Mouse (Mus musculus): ENCODE data around the gene Alg2. TPM values are rescaled to one million over a fixed set of nuclear protein-coding genes. Genes with fewer than 3 reads are reported as not detected.

The Alg2 gene
- polyA plus RNA-seq, 1 experiment from 2014 or later: 92.2 TPM

DNA sequence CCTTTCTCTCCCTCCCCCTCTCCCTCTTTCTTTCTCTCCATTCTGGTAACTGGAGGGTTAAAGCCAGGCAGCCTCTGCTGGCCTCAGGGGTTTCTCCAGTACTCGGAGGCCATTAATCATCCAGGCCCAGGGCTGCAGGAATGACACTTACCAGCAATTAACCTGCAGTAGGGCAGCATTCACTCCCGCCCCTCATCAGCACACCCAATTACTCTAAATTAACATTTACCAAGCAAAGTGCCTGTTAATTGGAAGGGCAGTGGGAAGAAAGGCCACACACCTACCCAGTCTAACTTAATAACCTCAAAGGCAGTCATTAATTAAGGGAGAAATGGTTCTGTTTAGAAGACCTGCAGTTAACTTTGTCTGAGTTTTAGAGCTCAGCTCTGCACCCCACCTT, 49.8 kb downstream of the Alg2 start:
- Histone ChIP-seq H3K4me3 (no peak overlapping the region), H3K4me1 (peaks cover 9% of the 10 kb centered on the region; the same call in 1 of the 2 replicates), H3K27ac (no peak overlapping the region), H3K27me3 (0 out of 2 replicates have a peak, but pooled peaks cover 4% of the 10 kb centered on the region), H3K4me2 (replicated peaks) (no peak overlapping the region), H3K9ac (no peak overlapping the region), H3K9me3 (no peaks in the 10 kb centered on the region), H3K36me3 (no peaks in the 10 kb centered on the region)
- 7% methylated on average over 2 of the region's 2 CpGs for WGBS
- no peak for ATAC-seq (ENCODE audit: low FRiP score, low read depth)

GRCm38 (mm10) chr4:47422946-47423345, 51.2 kb downstream of the Alg2 start:
- ATAC-seq (ENCODE audit: low FRiP score, low read depth): no peak
- Histone ChIP-seq H3K27ac (no peak overlapping the region), H3K4me2 (replicated peaks) (no peak overlapping the region), H3K9me3 (no peaks in the 10 kb centered on the region), H3K4me3 (no peak overlapping the region), H3K4me1 (peaks cover 9% of the 10 kb centered on the region; the same call in 1 of the 2 replicates), H3K9ac (no peak overlapping the region), H3K36me3 (no peaks in the 10 kb centered on the region), H3K27me3 (0 out of 2 replicates have a peak, but pooled peaks cover 4% of the 10 kb centered on the region)
- WGBS: 82% methylated on average over 3 of the region's 3 CpGs

- no peak overlapping the region for H3K27ac ChIP-seq
- no peaks in the 10 kb centered on the region for H3K36me3 ChIP-seq
- ATAC-seq (ENCODE audit: low FRiP score, low read depth): no peak
- WGBS: 38% methylated on average over 3 of the region's 3 CpGs
- H3K9me3 ChIP-seq: no peaks in the 10 kb centered on the region
- H3K4me2 ChIP-seq (replicated peaks): no peak overlapping the region
- H3K4me1 ChIP-seq: peaks cover 9% of the 10 kb centered on the region; the same call in 1 of the 2 replicates
- no peak overlapping the region for H3K4me3 ChIP-seq
- H3K9ac ChIP-seq: no peak overlapping the region
- H3K27me3 ChIP-seq: 0 out of 2 replicates have a peak, but pooled peaks cover 4% of the 10 kb centered on the region
These were observed 51.9 kb downstream of the Alg2 start for GRCm38 (mm10) chr4:47422194-47422593.

- Histone ChIP-seq H3K27ac (no peak overlapping the region), H3K27me3 (0 out of 2 replicates have a peak, but pooled peaks cover 4% of the 10 kb centered on the region), H3K9ac (no peak overlapping the region), H3K9me3 (no peaks in the 10 kb centered on the region), H3K4me1 (peaks cover 9% of the 10 kb centered on the region; the same call in 1 of the 2 replicates), H3K36me3 (peaks cover 4% of the 10 kb centered on the region; the same call in 1 of the 2 replicates), H3K4me2 (replicated peaks) (no peak overlapping the region), H3K4me3 (no peak overlapping the region)
- ATAC-seq (ENCODE audit: low FRiP score, low read depth): no peak
- WGBS: 40% methylated on average over 7 of the region's 7 CpGs
These were observed 53.9 kb downstream of the Alg2 start for GRCm38 (mm10) chr4:47420191-47420590.

- Histone ChIP-seq H3K9me3 (no peaks in the 10 kb centered on the region), H3K4me1 (peaks cover 7% of the 10 kb centered on the region; the same call in 1 of the 2 replicates), H3K27me3 (0 out of 2 replicates have a peak, but pooled peaks cover 4% of the 10 kb centered on the region), H3K4me3 (no peak overlapping the region), H3K9ac (no peak overlapping the region), H3K27ac (no peak overlapping the region), H3K4me2 (replicated peaks) (no peak overlapping the region; the same call in 1 of the 2 replicates), H3K36me3 (peaks cover 4% of the 10 kb centered on the region; the same call in 1 of the 2 replicates)
- ATAC-seq (ENCODE audit: low FRiP score, low read depth): peak; percentile 52; the same call in 1 of the 2 replicates
- WGBS: 24% methylated on average over 9 of the region's 9 CpGs
These were observed 54.7 kb downstream of the Alg2 start for GRCm38 (mm10) chr4:47419268-47419973.

- H3K27ac ChIP-seq: no peak overlapping the region
- H3K27me3 ChIP-seq: no peaks in the 10 kb centered on the region
- H3K4me1 ChIP-seq: no peaks in the 10 kb centered on the region
- H3K4me3 ChIP-seq: no peak overlapping the region
- ATAC-seq (ENCODE audit: low FRiP score, low read depth): no peak
- H3K36me3 ChIP-seq: peaks cover 12% of the 10 kb centered on the region
- H3K9ac ChIP-seq: no peak overlapping the region
- WGBS: 66% methylated on average over 3 of the region's 3 CpGs
- no peak overlapping the region for H3K4me2 ChIP-seq (replicated peaks)
- H3K9me3 ChIP-seq: no peaks in the 10 kb centered on the region
These were observed 56.3 kb downstream of the Alg2 start for GRCm38 (mm10) chr4:47417871-47418270.

Other genes with a start within 250 kb of the Alg2 start
- 49.6 and 52.2 TPM in 2 replicates for gene Tgfbr1, start 121.1 kb downstream of the Alg2 start, polyA plus RNA-seq (2015; fragmentation: Nextera tagmentation; extraction: Ambion mirVana)
- 455 and 473 TPM in 2 replicates for gene Sec61b, start 325 bp upstream of the Alg2 start, polyA plus RNA-seq (2015; fragmentation: Nextera tagmentation; extraction: Ambion mirVana)